Mouse (Mus musculus) limb, embryonic 11.5 days (tissue): Measurements from ENCODE around the gene Scgb1c1. TPM values are rescaled to one million over a fixed set of nuclear protein-coding genes. Genes with fewer than 3 reads are reported as not detected.

ENCODE experiments used
- ATAC-seq: fragments of 200-750 bp; cut with Nextera tagmentation; 2 replicates; pipeline ENCODE4 v1.8.0; 2017; ENCODE audit warnings: low read depth; ENCODE audit not compliant: insufficient number of reproducible peaks, low FRiP score, low TSS enrichment
- DNase-seq: peaks from one replicate; pipeline ENCODE4 v3.0.0-alpha.2; 2015; ENCODE audit warnings: low spot score
- H3K27ac ChIP-seq: fragments of 300-500 bp; sonication (generic); replicated peaks from 2 replicates; pipeline ENCODE4 v1.5.1; 2014; ENCODE audit warnings: low read depth, mild to moderate bottlenecking, low read length
- H3K27me3 ChIP-seq: fragments of 300-500 bp; sonication (generic); 2 replicates; pipeline ENCODE4 v1.6.1; 2014; ENCODE audit warnings: mild to moderate bottlenecking, low read length, mixed read lengths; ENCODE audit not compliant: control insufficient read depth, insufficient read depth
- H3K36me3 ChIP-seq: fragments of 300-500 bp; sonication (generic); 2 replicates; pipeline ENCODE4 v1.6.1; 2014; ENCODE audit warnings: mild to moderate bottlenecking, low read length, moderate library complexity, mixed read lengths; ENCODE audit not compliant: control insufficient read depth, insufficient read depth
- H3K4me1 ChIP-seq: fragments of 300-500 bp; sonication (generic); 2 replicates; pipeline ENCODE4 v1.6.1; 2014; ENCODE audit warnings: low read length, mixed read lengths; ENCODE audit not compliant: control insufficient read depth, insufficient read depth
- H3K4me2 ChIP-seq: fragments of 300-500 bp; sonication (generic); 2 replicates; pipeline ENCODE4 v1.6.1; 2014; ENCODE audit warnings: low read depth, mild to moderate bottlenecking, moderate library complexity; ENCODE audit not compliant: severe bottlenecking
- H3K4me3 ChIP-seq: fragments of 300-500 bp; sonication (generic); 2 replicates; pipeline ENCODE4 v1.5.1; 2014; ENCODE audit warnings: low read depth, low read length
- H3K9ac ChIP-seq: fragments of 300-500 bp; sonication (generic); 2 replicates; pipeline ENCODE4 v1.6.1; 2014; ENCODE audit warnings: mild to moderate bottlenecking, low read length
- H3K9me3 ChIP-seq: fragments of 300-500 bp; sonication (generic); 2 replicates; pipeline ENCODE4 v1.6.1; 2016; ENCODE audit warnings: low read length; ENCODE audit not compliant: control insufficient read depth
- WGBS: fragments of 180-500 bp; shearing (Covaris S2); extraction: QIAGEN DNeasy Blood & Tissue Kit; methylation state at CpG from one replicate; pipeline ENCODE4 v1.1.7; 2014; 5-methylcytosine and 5-hydroxymethylcytosine counted together
- polyA plus RNA-seq: library from polyadenylated mRNA; unstranded; fragments of >200 nt; fragmentation: Nextera tagmentation; extraction: Ambion mirVana; gene quantifications from 2 replicates; pipeline ENCODE4 v1.2.1, GENCODE M21; 2014

Gene Scgb1c1
- polyA plus RNA-seq, 1 experiment from 2014 or later, result not detected

- Histone ChIP-seq H3K27me3 (peaks cover 5% of the 10 kb centered on the region; the same call in 1 of the 2 replicates), H3K4me1 (no peaks in the 10 kb centered on the region), H3K4me3 (no peak overlapping the region), H3K36me3 (no peaks in the 10 kb centered on the region), H3K9ac (no peak overlapping the region), H3K27ac (no peak overlapping the region), H3K4me2 (no peak overlapping the region), H3K9me3 (no peaks in the 10 kb centered on the region)
- no peak; the same call in 1 of the 2 replicates for ATAC-seq
- no peak for DNase-seq
- 87% methylated on average over 9 of the region's 9 CpGs for WGBS
Measured at GRCm38 (mm10) chr7:140836243-140837115, 8.9 kb upstream of the Scgb1c1 start.

GRCm38 (mm10) chr7:140839556-140839955 is 5.8 kb upstream of the Scgb1c1 start:
- Histone ChIP-seq H3K27me3 (peaks cover 5% of the 10 kb centered on the region; the same call in 1 of the 2 replicates), H3K9me3 (no peaks in the 10 kb centered on the region), H3K27ac (no peak overlapping the region), H3K4me2 (no peak overlapping the region), H3K4me3 (no peak overlapping the region), H3K9ac (no peak overlapping the region), H3K36me3 (no peaks in the 10 kb centered on the region), H3K4me1 (no peaks in the 10 kb centered on the region)
- 52% methylated on average over 5 of the region's 5 CpGs for WGBS
- ATAC-seq, result no peak
- DNase-seq, result no peak

GRCm38 (mm10) chr7:140840750-140841735 is 4.3 kb upstream of the Scgb1c1 start:
- Histone ChIP-seq H3K4me3 (no peak overlapping the region), H3K4me2 (no peak overlapping the region), H3K27ac (no peak overlapping the region), H3K9me3 (no peaks in the 10 kb centered on the region), H3K36me3 (no peaks in the 10 kb centered on the region), H3K9ac (no peak overlapping the region), H3K4me1 (no peaks in the 10 kb centered on the region), H3K27me3 (peaks cover 5% of the 10 kb centered on the region; the same call in 1 of the 2 replicates)
- DNase-seq (no peak), ATAC-seq (no peak)
- WGBS, result 38% methylated on average over 18 of the region's 19 CpGs

GRCm38 (mm10) chr7:140843806-140844205 is 1.5 kb upstream of the Scgb1c1 start:
- DNase-seq, result no peak
- H3K9ac ChIP-seq, result no peak overlapping the region
- WGBS, result 77% methylated on average over 7 of the region's 7 CpGs
- no peaks in the 10 kb centered on the region for H3K9me3 ChIP-seq
- H3K4me2 ChIP-seq, result no peak overlapping the region
- H3K4me1 ChIP-seq, result no peaks in the 10 kb centered on the region
- peaks cover 5% of the 10 kb centered on the region; the same call in 1 of the 2 replicates for H3K27me3 ChIP-seq
- ATAC-seq, result no peak
- no peak overlapping the region for H3K27ac ChIP-seq
- H3K36me3 ChIP-seq, result no peaks in the 10 kb centered on the region
- H3K4me3 ChIP-seq, result no peak overlapping the region

GRCm38 (mm10) chr7:140845683-140846082 is 336 bp downstream of the Scgb1c1 start:
- H3K27me3 ChIP-seq, result peaks cover 1% of the 10 kb centered on the region; the same call in 1 of the 2 replicates
- ATAC-seq (0 out of 2 replicates have a peak, but pooled peaks have one; percentile 4), DNase-seq (no peak)
- H3K4me2 ChIP-seq, result no peak overlapping the region
- 55% methylated on average over 4 of the region's 4 CpGs for WGBS
- no peak overlapping the region for H3K4me3 ChIP-seq
- H3K27ac ChIP-seq, result no peak overlapping the region
- no peaks in the 10 kb centered on the region for H3K4me1 ChIP-seq
- no peaks in the 10 kb centered on the region for H3K36me3 ChIP-seq
- no peak overlapping the region for H3K9ac ChIP-seq
- no peaks in the 10 kb centered on the region for H3K9me3 ChIP-seq

GRCm38 (mm10) chr7:140846676-140847075 is 1.3 kb downstream of the Scgb1c1 start:
- DNase-seq (no peak), ATAC-seq (no peak)
- H3K4me1 ChIP-seq, result no peaks in the 10 kb centered on the region
- no peak overlapping the region for H3K27ac ChIP-seq
- H3K9ac ChIP-seq, result no peak overlapping the region
- peaks cover 2% of the 10 kb centered on the region; the same call in 1 of the 2 replicates for H3K36me3 ChIP-seq
- 85% methylated on average over 10 of the region's 10 CpGs for WGBS
- no peaks in the 10 kb centered on the region for H3K27me3 ChIP-seq
- H3K4me2 ChIP-seq, result no peak overlapping the region
- H3K4me3 ChIP-seq, result no peak overlapping the region
- H3K9me3 ChIP-seq, result no peaks in the 10 kb centered on the region

GRCm38 (mm10) chr7:140847755-140848580 is 2.6 kb downstream of the Scgb1c1 start, which contains the start of gene Odf3:
TSS of gene Odf3 (plus strand) at chr7:140847805.
- Histone ChIP-seq H3K9me3 (no peaks in the 10 kb centered on the region), H3K27me3 (no peaks in the 10 kb centered on the region), H3K4me2 (no peak within 1 kb of the TSS), H3K9ac (no peak within 1 kb of the TSS), H3K4me3 (no peak within 1 kb of the TSS), H3K4me1 (no peaks in the 10 kb centered on the region), H3K27ac (no peak within 1 kb of the TSS), H3K36me3 (peaks cover 8% of the 10 kb centered on the region; the same call in 1 of the 2 replicates)
- 75% methylated on average over 11 of the region's 11 CpGs for WGBS
- DNase-seq (no peak), ATAC-seq (no peak)
